Comparison of ENCODE assay signal across 21 mouse cellular contexts in the genomic region with DNA sequence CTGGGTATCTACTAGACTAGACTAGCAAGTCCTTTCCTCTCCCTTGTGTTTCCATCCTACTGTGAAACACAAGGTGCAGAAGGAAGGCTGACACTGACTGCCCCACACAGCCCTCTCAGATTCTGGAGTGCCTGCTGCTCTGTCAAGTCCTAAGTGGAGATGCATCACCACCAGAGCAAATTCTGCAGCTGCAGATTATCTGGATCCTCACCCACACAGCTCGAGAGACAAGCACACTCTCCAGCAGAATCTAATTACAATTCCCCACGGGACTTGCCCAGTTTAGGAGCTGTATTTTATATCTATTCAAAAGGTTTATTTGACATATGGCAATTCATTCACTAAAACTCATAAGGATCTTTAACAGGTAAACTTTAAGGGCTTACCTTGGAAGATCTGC. TPM values are rescaled to one million over a fixed set of nuclear protein-coding genes. Genes with fewer than 3 reads are reported as not detected.
DNase-seq lines count a peak whose midpoint lies in the region; TF ChIP-seq lines count a peak whose summit lies in the region.
"Had no signal": no experiment of that assay in that cellular context is flagged by ENCODE, and none has a peak within 500 bp of the region (broad histone marks: within the 10 kb centered on the region; RNA-seq: fewer than 3 reads in every experiment).

No protein-coding gene starts in this region.

- no peaks in the 10 kb centered on the region for H3K27me3 ChIP-seq in MEL (ENCODE audit: control insufficient read depth in 1 of 2, insufficient read depth in 2 of 2, low read length in 2 of 2)
- H3K27me3 ChIP-seq: forebrain, embryonic 13.5 days; heart, embryonic 13.5 days had no signal

- peaks cover 1 to 2% of the 10 kb centered on the region in 2 experiments for H3K4me1 ChIP-seq in MEL (ENCODE audit: control insufficient read depth in 1 of 2, insufficient read depth in 2 of 2, low read length in 2 of 2)
- H3K4me1 ChIP-seq: forebrain, embryonic 10.5 days; forebrain, embryonic 13.5 days; heart, embryonic 10.5 days had no signal

- peak; percentile 25 for DNase-seq in layer of hippocampus, adult 9-11 months
- no peak for DNase-seq in layer of hippocampus, adult 9-10 months (ENCODE audit: low spot score)
- DNase-seq in MEL (ENCODE audit: low read depth, low spot score), result no peak
- peak; percentile 75 for DNase-seq in MN1 (ENCODE audit: low spot score)
- no peak for DNase-seq in urinary bladder, postnatal 36 days (ENCODE audit: low spot score in 2 of 2)
- no peak for DNase-seq in gastrocnemius, postnatal 10 days
- DNase-seq: adrenal gland, adult 2 months; adrenal gland, postnatal 14 days; cerebellum, adult 18-20 months; cerebellum, adult 9-10 months; cerebellum, postnatal 14 days; gastrocnemius, postnatal 36 days; heart, adult 2 months; heart, postnatal 14 days; heart, postnatal 4 days had no signal

- no peak for TF ChIP-seq EP300 in MEL (IDR thresholded peaks at IDR 0.05; ENCODE audit: low read depth in 1 of 2, low read length in 2 of 2)

- no peak for TF ChIP-seq CTCF in MEL (IDR thresholded peaks at IDR 0.05 in 2 of 3, conservative IDR thresholded peaks at IDR 0.05 in 1 of 3; ENCODE audit: control insufficient read depth in 1 of 3, insufficient read depth in 1 of 3, low read depth in 2 of 3, low read length in 3 of 3, poor library complexity in 1 of 3, severe bottlenecking in 1 of 3)

- TF ChIP-seq POLR2A in MEL (IDR thresholded peaks at IDR 0.05; ENCODE audit: control insufficient read depth in 1 of 2, insufficient read depth in 1 of 2, low read depth in 1 of 2, low read length in 2 of 2, poor library complexity in 1 of 2), result no peak

- no peak overlapping the region for H3K9ac ChIP-seq in MEL (ENCODE audit: control insufficient read depth, low read depth, low read length, poor library complexity, severe bottlenecking)
- H3K9ac ChIP-seq: forebrain, embryonic 13.5 days; heart, embryonic 13.5 days; hindbrain, embryonic 14.5 days had no signal

- H3K4me3 ChIP-seq in MEL (ENCODE audit: control insufficient read depth in 1 of 2, insufficient read depth in 1 of 2, low read depth in 2 of 2, low read length in 2 of 2), result no peak overlapping the region
- H3K4me3 ChIP-seq: forebrain, embryonic 10.5 days; forebrain, embryonic 13.5 days; heart, adult 2 months; heart, embryonic 10.5 days; heart, embryonic 13.5 days had no signal

- H3K79me2 ChIP-seq in MEL (ENCODE audit: control insufficient read depth, insufficient read depth, low read length, poor library complexity), result no peaks in the 10 kb centered on the region

- no peak overlapping the region for H3K27ac ChIP-seq in MEL (ENCODE audit: control insufficient read depth, low read depth, low read length)
- H3K27ac ChIP-seq: forebrain, embryonic 10.5 days; forebrain, embryonic 13.5 days; heart, adult 2 months; heart, embryonic 10.5 days; heart, embryonic 13.5 days; hindbrain, embryonic 14.5 days; hindbrain, postnatal 0 days had no signal

- no peaks in the 10 kb centered on the region for H3K9me3 ChIP-seq in MEL (replicated peaks; ENCODE audit: insufficient read depth, low read length)
- H3K9me3 ChIP-seq: forebrain, embryonic 10.5 days; forebrain, embryonic 13.5 days; heart, embryonic 10.5 days; heart, embryonic 13.5 days had no signal

- peaks cover 0 to 39% of the 10 kb centered on the region in 2 experiments; a peak in 2 of 4 replicates for H3K36me3 ChIP-seq in MEL (ENCODE audit: control insufficient read depth in 1 of 2, insufficient read depth in 2 of 2, low read length in 2 of 2)

- TF ChIP-seq RAD21 in MEL (IDR thresholded peaks at IDR 0.05; ENCODE audit: low read depth, low read length), result no peak

TF ChIP-seq in MEL, 35 proteins besides CTCF, POLR2A, EP300 and RAD21:
- TF ChIP-seq ZMIZ1 (IDR thresholded peaks at IDR 0.05; ENCODE audit: low read depth, low read length) (0 out of 2 replicates have a peak, but pooled peaks have one; percentile 22), CHD2 (IDR thresholded peaks at IDR 0.05; ENCODE audit: low read length) (no peak)

RNA-seq across cellular contexts. Expression of a gene that starts 33.4 kb away (rescaled TPM):
- 35.3 and 36.8 TPM in 2 replicates for total RNA-seq in MEL (2012; rRNA removed)
- 10 to 100 TPM in 1 of 2 experiments, not detected in 1; 56.9 TPM for polyA plus RNA-seq in MEL (2012; ENCODE audit: insufficient read depth in 1 of 2, insufficient read length in 2 of 2, low read depth in 1 of 2, low replicate concordance in 2 of 2, missing spikeins in 1 of 2)
- total RNA-seq in gastrocnemius, postnatal 10 days (2021), result 10 to 100 TPM; 23.6 to 32.4 TPM

RNA-seq across cellular contexts. Expression of a gene that starts 51.8 kb away (rescaled TPM):
- 67.4 and 73.8 TPM in 2 replicates for total RNA-seq in MEL (2012; rRNA removed)
- 10 to 100 TPM in 1 of 2 experiments, not detected in 1; 61.7 TPM for polyA plus RNA-seq in MEL (2012; ENCODE audit: insufficient read depth in 1 of 2, insufficient read length in 2 of 2, low read depth in 1 of 2, low replicate concordance in 2 of 2, missing spikeins in 1 of 2)
- 10 to 100 TPM; 32.7 to 40.7 TPM for total RNA-seq in gastrocnemius, postnatal 10 days (2021)

RNA-seq across cellular contexts. Expression of a gene that starts 57.0 kb away (rescaled TPM):
- total RNA-seq in MEL (2012; rRNA removed), result 8.0 and 8.5 TPM in 2 replicates
- 10 to 100 TPM; 13.0 to 24.8 TPM for polyA plus RNA-seq in MEL (2012; ENCODE audit: insufficient read depth in 1 of 2, insufficient read length in 2 of 2, low read depth in 1 of 2, low replicate concordance in 2 of 2, missing spikeins in 1 of 2)
- total RNA-seq in gastrocnemius, postnatal 10 days (2021), result 10 to 100 TPM; 15.5 to 22.0 TPM

RNA-seq across cellular contexts. Expression of a gene that starts 57.2 kb away (rescaled TPM):
- 23.3 and 25.1 TPM in 2 replicates for total RNA-seq in MEL (2012; rRNA removed)
- 10 to 100 TPM in 1 of 2 experiments, not detected in 1; 31.3 TPM for polyA plus RNA-seq in MEL (2012; ENCODE audit: insufficient read depth in 1 of 2, insufficient read length in 2 of 2, low read depth in 1 of 2, low replicate concordance in 2 of 2, missing spikeins in 1 of 2)
- total RNA-seq in gastrocnemius, postnatal 10 days (2021), result 10 to 100 TPM; 20.4 to 21.7 TPM

Comparison
In these comparisons a context has a peak if more than half of its experiments do, and no peak if none do; other contexts are left out.
1. DNase-seq: peak in layer of hippocampus, adult 9-11 months (single experiment) and MN1 (single experiment); none in layer of hippocampus, adult 9-10 months (single experiment), MEL (single experiment), urinary bladder, postnatal 36 days (0 of 2) and gastrocnemius, postnatal 10 days (single experiment).